Mouse (Mus musculus) frontal cortex, postnatal 25 days (tissue): ENCODE data around the gene Smtnl2.
"Not testable (repeated sequence)": the region's sequence is repeated elsewhere in the genome, so short reads cannot be mapped to it uniquely, and the experiment has no call there.

Source experiments
- DNase-seq, 2 experiments: peaks; one replicate each; pipeline ENCODE4 v3.0.0; 2022; ENCODE audit warnings: low spot score in 2 of 2

The Smtnl2 gene

GRCm38 (mm10) chr11:72411093-72411921, at the start of gene Smtnl2:
Gene Smtnl2, minus strand, starts transcription at chr11:72411713.
- peak; percentile 15 to 18 for DNase-seq

GRCm38 (mm10) chr11:72458502-72458901, 47.0 kb upstream of the Smtnl2 start:
- no peak for DNase-seq

GRCm38 (mm10) chr11:72457995-72458496, 46.5 kb upstream of the Smtnl2 start:
- DNase-seq = no peak

GRCm38 (mm10) chr11:72455694-72456093, 44.2 kb upstream of the Smtnl2 start:
- DNase-seq = no peak

- DNase-seq = no peak
These were observed 41.8 kb upstream of the Smtnl2 start for GRCm38 (mm10) chr11:72453105-72453953.

- no peak for DNase-seq
These were observed 40.7 kb upstream of the Smtnl2 start for GRCm38 (mm10) chr11:72452140-72452665.

- DNase-seq = no peak
These were observed 36.0 kb upstream of the Smtnl2 start for GRCm38 (mm10) chr11:72447475-72447874.

- DNase-seq = no peak
These were observed 35.0 kb upstream of the Smtnl2 start for GRCm38 (mm10) chr11:72446311-72447105.

- peak; percentile 96 to 98 for DNase-seq
These were observed 29.6 kb upstream of the Smtnl2 start, which contains the start of gene Mybbp1a for GRCm38 (mm10) chr11:72440965-72441664. Gene Mybbp1a, plus strand, starts transcription at chr11:72441355.

- not testable (repeated sequence) for DNase-seq
These were observed 29.1 kb upstream of the Smtnl2 start for GRCm38 (mm10) chr11:72440597-72440964.

- DNase-seq = no peak
These were observed 26.9 kb upstream of the Smtnl2 start for GRCm38 (mm10) chr11:72438411-72438810.

GRCm38 (mm10) chr11:72436756-72437650, 25.5 kb upstream of the Smtnl2 start:
- DNase-seq = no peak

GRCm38 (mm10) chr11:72436271-72436670, 24.8 kb upstream of the Smtnl2 start:
- DNase-seq = no peak

GRCm38 (mm10) chr11:72435694-72436045, 24.2 kb upstream of the Smtnl2 start:
- DNase-seq = no peak

GRCm38 (mm10) chr11:72434963-72435693, 23.6 kb upstream of the Smtnl2 start, which contains the start of gene Ggt6:
Gene Ggt6, plus strand, starts transcription at chr11:72435526.
- no peak for DNase-seq

GRCm38 (mm10) chr11:72430311-72431068, 19.0 kb upstream of the Smtnl2 start:
- DNase-seq = not testable (repeated sequence)

GRCm38 (mm10) chr11:72429288-72429690, 17.8 kb upstream of the Smtnl2 start:
- peak; percentile 41 to 60 for DNase-seq

GRCm38 (mm10) chr11:72428694-72429093, 17.2 kb upstream of the Smtnl2 start:
- peak; percentile 49 to 55 for DNase-seq
